Mouse (Mus musculus) thymus, postnatal 0 days (tissue): ENCODE results near the gene Pros1. TPM values are rescaled to one million over a fixed set of nuclear protein-coding genes. Genes with fewer than 3 reads are reported as not detected.

Experiments used
- DNase-seq: peaks from one replicate; pipeline ENCODE4 v3.0.0-alpha.2; 2015; ENCODE audit warnings: low spot score
- polyA plus RNA-seq: library from polyadenylated mRNA; unstranded; fragments of >200 nt; fragmentation: Nextera tagmentation; extraction: Ambion mirVana; gene quantifications from 2 replicates; pipeline ENCODE4 v1.2.1, GENCODE M21; 2015

Gene Pros1
- 17.0 and 19.8 TPM in 2 replicates for polyA plus RNA-seq

GRCm38 (mm10) chr16:62854191-62855068, at the start of gene Pros1:
Gene Pros1 (plus strand): TSS chr16:62854307.
- DNase-seq = peak; percentile 40

- DNase-seq = no peak
Measured at GRCm38 (mm10) chr16:62804621-62805020, 49.5 kb upstream of the Pros1 start.

- DNase-seq = peak; percentile 76
Measured at GRCm38 (mm10) chr16:62807249-62807979, 46.7 kb upstream of the Pros1 start.

GRCm38 (mm10) chr16:62810855-62811254, 43.3 kb upstream of the Pros1 start:
- DNase-seq = no peak

GRCm38 (mm10) chr16:62813790-62814189, 40.3 kb upstream of the Pros1 start:
- no peak for DNase-seq

- no peak for DNase-seq
Measured at GRCm38 (mm10) chr16:62814491-62814890, 39.6 kb upstream of the Pros1 start, which contains the start of gene Stx19. Gene Stx19 (plus strand): TSS chr16:62814676.

- no peak for DNase-seq
Measured at GRCm38 (mm10) chr16:62822472-62822871, 31.6 kb upstream of the Pros1 start.

GRCm38 (mm10) chr16:62826156-62827001, 27.7 kb upstream of the Pros1 start:
- peak; percentile 69 for DNase-seq

- DNase-seq = no peak
Measured at GRCm38 (mm10) chr16:62832027-62832426, 22.1 kb upstream of the Pros1 start.

GRCm38 (mm10) chr16:62832481-62832880, 21.6 kb upstream of the Pros1 start:
- DNase-seq = peak; percentile 69

- DNase-seq = no peak
Measured at GRCm38 (mm10) chr16:62834016-62834735, 19.9 kb upstream of the Pros1 start.

- DNase-seq = no peak
Measured at GRCm38 (mm10) chr16:62845341-62845740, 8.8 kb upstream of the Pros1 start.

GRCm38 (mm10) chr16:62846498-62847312, 7.4 kb upstream of the Pros1 start, which contains the start of gene Arl13b:
Gene Arl13b (minus strand): TSS chr16:62847040.
- DNase-seq = peak; percentile 96

GRCm38 (mm10) chr16:62852464-62853252, 1.4 kb upstream of the Pros1 start:
- peak; percentile 38 for DNase-seq

GRCm38 (mm10) chr16:62853611-62854126, 438 bp upstream of the Pros1 start:
- no peak for DNase-seq

GRCm38 (mm10) chr16:62855385-62855784, 1.3 kb downstream of the Pros1 start:
- DNase-seq = no peak

GRCm38 (mm10) chr16:62856273-62856672, 2.2 kb downstream of the Pros1 start:
- no peak for DNase-seq

GRCm38 (mm10) chr16:62857498-62857897, 3.4 kb downstream of the Pros1 start:
- no peak for DNase-seq

GRCm38 (mm10) chr16:62858018-62858417, 3.9 kb downstream of the Pros1 start:
- DNase-seq = no peak
